Mouse (Mus musculus): ENCODE data around the gene Wdfy1. TPM values are rescaled to one million over a fixed set of nuclear protein-coding genes. Genes with fewer than 3 reads are reported as not detected.

The Wdfy1 gene
- polyA plus RNA-seq, 1 experiment from 2014 or later = 42.6 TPM

- Histone ChIP-seq H3K27ac (replicated peaks; ENCODE audit: low read depth, low read length) (no peak overlapping the region), H3K9ac (ENCODE audit: low read depth, low read length) (no peak overlapping the region), H3K4me2 (ENCODE audit: low read depth, low read length) (no peak overlapping the region), H3K36me3 (ENCODE audit: control insufficient read depth, insufficient read depth, low read length) (peaks cover 36% of the 10 kb centered on the region), H3K4me1 (ENCODE audit: control insufficient read depth, insufficient read depth, low read length) (no peaks in the 10 kb centered on the region), H3K9me3 (ENCODE audit: control insufficient read depth, low read length) (no peaks in the 10 kb centered on the region), H3K27me3 (replicated peaks; ENCODE audit: control insufficient read depth, insufficient read depth, low read length) (no peaks in the 10 kb centered on the region), H3K4me3 (ENCODE audit: low read depth, low read length) (no peak overlapping the region)
- peak; percentile 32 for DNase-seq (ENCODE audit: low spot score)
- ATAC-seq (ENCODE audit: low read depth) = no peak
- 63% methylated on average over 11 of the region's 11 CpGs for WGBS
Measured at GRCm38 (mm10) chr1:79802858-79803427, 27.0 kb upstream of the Wdfy1 start.

- Histone ChIP-seq H3K36me3 (ENCODE audit: control insufficient read depth, insufficient read depth, low read length) (peaks cover 49% of the 10 kb centered on the region), H3K4me3 (ENCODE audit: low read depth, low read length) (no peak overlapping the region), H3K27ac (replicated peaks; ENCODE audit: low read depth, low read length) (no peak overlapping the region), H3K4me1 (ENCODE audit: control insufficient read depth, insufficient read depth, low read length) (no peaks in the 10 kb centered on the region), H3K9me3 (ENCODE audit: control insufficient read depth, low read length) (no peaks in the 10 kb centered on the region), H3K4me2 (ENCODE audit: low read depth, low read length) (no peak overlapping the region), H3K9ac (ENCODE audit: low read depth, low read length) (no peak overlapping the region), H3K27me3 (replicated peaks; ENCODE audit: control insufficient read depth, insufficient read depth, low read length) (no peaks in the 10 kb centered on the region)
- WGBS = 88% methylated on average over 3 of the region's 3 CpGs
- ATAC-seq (ENCODE audit: low read depth) (no peak), DNase-seq (ENCODE audit: low spot score) (no peak)
Measured at GRCm38 (mm10) chr1:79797084-79797483, 21.1 kb upstream of the Wdfy1 start.

GRCm38 (mm10) chr1:79786267-79786927 lies 10.5 kb upstream of the Wdfy1 start:
- DNase-seq (ENCODE audit: low spot score) (peak; percentile 56), ATAC-seq (ENCODE audit: low read depth) (no peak)
- no peak overlapping the region for H3K9ac ChIP-seq (ENCODE audit: low read depth, low read length)
- no peak overlapping the region for H3K4me3 ChIP-seq (ENCODE audit: low read depth, low read length)
- no peaks in the 10 kb centered on the region for H3K9me3 ChIP-seq (ENCODE audit: control insufficient read depth, low read length)
- 64% methylated on average over 7 of the region's 7 CpGs for WGBS
- no peaks in the 10 kb centered on the region for H3K27me3 ChIP-seq (replicated peaks; ENCODE audit: control insufficient read depth, insufficient read depth, low read length)
- H3K36me3 ChIP-seq (ENCODE audit: control insufficient read depth, insufficient read depth, low read length) = peaks cover 11% of the 10 kb centered on the region
- H3K4me2 ChIP-seq (ENCODE audit: low read depth, low read length) = no peak overlapping the region
- H3K4me1 ChIP-seq (ENCODE audit: control insufficient read depth, insufficient read depth, low read length) = no peaks in the 10 kb centered on the region
- no peak overlapping the region for H3K27ac ChIP-seq (replicated peaks; ENCODE audit: low read depth, low read length)

GRCm38 (mm10) chr1:79782433-79782832 lies 6.5 kb upstream of the Wdfy1 start:
- Histone ChIP-seq H3K27me3 (replicated peaks; ENCODE audit: control insufficient read depth, insufficient read depth, low read length) (no peaks in the 10 kb centered on the region), H3K36me3 (ENCODE audit: control insufficient read depth, insufficient read depth, low read length) (peaks cover 47% of the 10 kb centered on the region), H3K27ac (replicated peaks; ENCODE audit: low read depth, low read length) (no peak overlapping the region), H3K4me3 (ENCODE audit: low read depth, low read length) (no peak overlapping the region), H3K4me2 (ENCODE audit: low read depth, low read length) (no peak overlapping the region), H3K4me1 (ENCODE audit: control insufficient read depth, insufficient read depth, low read length) (no peaks in the 10 kb centered on the region), H3K9ac (ENCODE audit: low read depth, low read length) (no peak overlapping the region), H3K9me3 (ENCODE audit: control insufficient read depth, low read length) (no peaks in the 10 kb centered on the region)
- no peak for ATAC-seq (ENCODE audit: low read depth)
- DNase-seq (ENCODE audit: low spot score) = no peak
- 82% methylated on average over 3 of the region's 3 CpGs for WGBS

GRCm38 (mm10) chr1:79778011-79778410 lies 2.1 kb upstream of the Wdfy1 start:
- Histone ChIP-seq H3K4me2 (ENCODE audit: low read depth, low read length) (no peak overlapping the region), H3K9me3 (ENCODE audit: control insufficient read depth, low read length) (no peaks in the 10 kb centered on the region), H3K36me3 (ENCODE audit: control insufficient read depth, insufficient read depth, low read length) (peaks cover 47% of the 10 kb centered on the region), H3K27ac (replicated peaks; ENCODE audit: low read depth, low read length) (no peak overlapping the region), H3K4me3 (ENCODE audit: low read depth, low read length) (no peak overlapping the region), H3K27me3 (replicated peaks; ENCODE audit: control insufficient read depth, insufficient read depth, low read length) (no peaks in the 10 kb centered on the region), H3K4me1 (ENCODE audit: control insufficient read depth, insufficient read depth, low read length) (0 out of 2 replicates have a peak, but pooled peaks cover 3% of the 10 kb centered on the region), H3K9ac (ENCODE audit: low read depth, low read length) (no peak overlapping the region)
- 83% methylated on average over 11 of the region's 11 CpGs for WGBS
- DNase-seq (ENCODE audit: low spot score) (no peak), ATAC-seq (ENCODE audit: low read depth) (no peak)

- Histone ChIP-seq H3K27ac (replicated peaks; ENCODE audit: low read depth, low read length) (no peak overlapping the region), H3K36me3 (ENCODE audit: control insufficient read depth, insufficient read depth, low read length) (peaks cover 14% of the 10 kb centered on the region), H3K27me3 (replicated peaks; ENCODE audit: control insufficient read depth, insufficient read depth, low read length) (no peaks in the 10 kb centered on the region), H3K4me3 (ENCODE audit: low read depth, low read length) (no peak overlapping the region), H3K4me1 (ENCODE audit: control insufficient read depth, insufficient read depth, low read length) (0 out of 2 replicates have a peak, but pooled peaks cover 3% of the 10 kb centered on the region), H3K9me3 (ENCODE audit: control insufficient read depth, low read length) (no peaks in the 10 kb centered on the region), H3K9ac (ENCODE audit: low read depth, low read length) (no peak overlapping the region), H3K4me2 (ENCODE audit: low read depth, low read length) (no peak overlapping the region)
- ATAC-seq (ENCODE audit: low read depth) (no peak), DNase-seq (ENCODE audit: low spot score) (no peak)
- WGBS = 71% methylated on average over 4 of the region's 4 CpGs
Measured at GRCm38 (mm10) chr1:79774164-79774780, 1.7 kb downstream of the Wdfy1 start.

- H3K4me1 ChIP-seq (ENCODE audit: control insufficient read depth, insufficient read depth, low read length) = no peaks in the 10 kb centered on the region
- H3K27ac ChIP-seq (replicated peaks; ENCODE audit: low read depth, low read length) = no peak overlapping the region
- no peak for ATAC-seq (ENCODE audit: low read depth)
- H3K36me3 ChIP-seq (ENCODE audit: control insufficient read depth, insufficient read depth, low read length) = no peaks in the 10 kb centered on the region
- H3K4me2 ChIP-seq (ENCODE audit: low read depth, low read length) = no peak overlapping the region
- no peak overlapping the region for H3K9ac ChIP-seq (ENCODE audit: low read depth, low read length)
- 51% methylated on average over 1 of the region's 1 CpGs for WGBS
- no peaks in the 10 kb centered on the region for H3K27me3 ChIP-seq (replicated peaks; ENCODE audit: control insufficient read depth, insufficient read depth, low read length)
- DNase-seq (ENCODE audit: low spot score) = no peak
- H3K9me3 ChIP-seq (ENCODE audit: control insufficient read depth, low read length) = no peaks in the 10 kb centered on the region
- H3K4me3 ChIP-seq (ENCODE audit: low read depth, low read length) = no peak overlapping the region
Measured at GRCm38 (mm10) chr1:79768231-79768630, 7.7 kb downstream of the Wdfy1 start.

- H3K4me1 ChIP-seq (ENCODE audit: control insufficient read depth, insufficient read depth, low read length) = peaks cover 6% of the 10 kb centered on the region; the same call in 1 of the 2 replicates
- H3K9me3 ChIP-seq (ENCODE audit: control insufficient read depth, low read length) = no peaks in the 10 kb centered on the region
- H3K27me3 ChIP-seq (replicated peaks; ENCODE audit: control insufficient read depth, insufficient read depth, low read length) = no peaks in the 10 kb centered on the region
- ATAC-seq (ENCODE audit: low read depth) (no peak), DNase-seq (ENCODE audit: low spot score) (no peak)
- no peaks in the 10 kb centered on the region for H3K36me3 ChIP-seq (ENCODE audit: control insufficient read depth, insufficient read depth, low read length)
- 81% methylated on average over 1 of the region's 1 CpGs for WGBS
- no peak overlapping the region for H3K9ac ChIP-seq (ENCODE audit: low read depth, low read length)
- no peak overlapping the region for H3K4me2 ChIP-seq (ENCODE audit: low read depth, low read length)
- H3K4me3 ChIP-seq (ENCODE audit: low read depth, low read length) = no peak overlapping the region
- H3K27ac ChIP-seq (replicated peaks; ENCODE audit: low read depth, low read length) = no peak overlapping the region
Measured at GRCm38 (mm10) chr1:79764483-79764882, 11.5 kb downstream of the Wdfy1 start.

Data from embryonic facial prominence, embryonic 14.5 days (tissue).